Mouse (Mus musculus) right cerebral cortex, postnatal 4 days (tissue): ENCODE results near the gene Nkd2.

ENCODE experiments used
- DNase-seq: peaks from one replicate; pipeline ENCODE4 v3.0.0-alpha.2; 2022

Nkd2 gene

DNA sequence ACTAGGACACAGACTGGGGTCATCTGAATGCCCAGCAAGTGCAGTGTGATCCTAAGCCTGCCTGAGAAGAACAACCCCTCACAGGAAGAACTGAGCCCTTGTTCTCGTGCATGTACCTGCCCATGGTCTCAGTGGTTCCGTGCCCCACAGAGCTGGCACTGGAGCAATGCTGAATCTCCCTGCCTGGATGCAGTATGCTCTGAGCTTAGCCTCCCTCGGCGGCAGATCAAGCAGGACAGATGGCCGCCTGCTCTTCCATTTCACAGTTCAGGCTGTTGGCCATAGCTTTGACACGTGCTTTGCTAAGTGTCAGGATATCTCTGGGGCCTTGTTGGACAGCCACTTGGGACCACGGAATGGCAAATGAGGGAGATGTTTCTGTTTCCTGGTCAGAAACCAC is 33.2 kb downstream of the Nkd2 start:
- DNase-seq = no peak

DNA sequence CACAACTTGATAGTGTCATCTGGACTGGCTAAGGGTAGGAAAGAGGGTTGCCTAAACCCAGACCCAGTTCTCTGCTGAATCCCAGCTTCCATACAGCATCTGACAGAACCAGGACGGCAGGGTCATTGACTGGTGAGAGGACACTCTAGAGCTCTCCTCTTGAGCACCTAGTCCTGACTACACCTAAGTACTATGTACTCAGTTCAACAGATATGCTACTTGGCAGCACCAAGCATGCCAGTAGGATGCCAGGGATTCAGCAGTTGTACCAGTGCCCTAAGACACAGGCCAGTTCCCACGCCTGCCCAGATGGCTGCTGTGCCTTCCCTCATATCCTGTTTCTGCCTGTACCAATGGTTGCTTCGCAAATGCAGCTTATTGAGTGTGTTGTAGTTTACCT is 34.5 kb downstream of the Nkd2 start:
- no peak for DNase-seq

DNA sequence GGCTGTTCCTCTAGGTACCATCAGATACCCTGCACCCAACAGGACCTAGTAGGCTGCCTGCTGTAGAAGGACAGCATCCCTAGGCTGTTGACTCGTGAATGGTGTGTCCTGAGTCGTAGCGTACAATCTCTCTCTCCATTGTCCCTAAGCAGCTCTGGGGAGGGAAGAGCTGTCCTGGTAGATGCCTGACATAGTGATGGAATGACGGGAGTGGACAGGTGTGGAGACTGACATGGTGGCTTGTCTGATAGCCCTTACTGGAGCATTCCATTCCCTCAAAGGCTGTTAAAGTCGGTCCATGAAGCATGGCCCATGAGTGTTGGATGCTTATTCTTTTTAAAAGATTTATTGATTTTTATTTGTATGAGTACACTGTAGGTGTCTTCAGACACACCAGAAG is 42.5 kb downstream of the Nkd2 start:
- no peak for DNase-seq

DNA sequence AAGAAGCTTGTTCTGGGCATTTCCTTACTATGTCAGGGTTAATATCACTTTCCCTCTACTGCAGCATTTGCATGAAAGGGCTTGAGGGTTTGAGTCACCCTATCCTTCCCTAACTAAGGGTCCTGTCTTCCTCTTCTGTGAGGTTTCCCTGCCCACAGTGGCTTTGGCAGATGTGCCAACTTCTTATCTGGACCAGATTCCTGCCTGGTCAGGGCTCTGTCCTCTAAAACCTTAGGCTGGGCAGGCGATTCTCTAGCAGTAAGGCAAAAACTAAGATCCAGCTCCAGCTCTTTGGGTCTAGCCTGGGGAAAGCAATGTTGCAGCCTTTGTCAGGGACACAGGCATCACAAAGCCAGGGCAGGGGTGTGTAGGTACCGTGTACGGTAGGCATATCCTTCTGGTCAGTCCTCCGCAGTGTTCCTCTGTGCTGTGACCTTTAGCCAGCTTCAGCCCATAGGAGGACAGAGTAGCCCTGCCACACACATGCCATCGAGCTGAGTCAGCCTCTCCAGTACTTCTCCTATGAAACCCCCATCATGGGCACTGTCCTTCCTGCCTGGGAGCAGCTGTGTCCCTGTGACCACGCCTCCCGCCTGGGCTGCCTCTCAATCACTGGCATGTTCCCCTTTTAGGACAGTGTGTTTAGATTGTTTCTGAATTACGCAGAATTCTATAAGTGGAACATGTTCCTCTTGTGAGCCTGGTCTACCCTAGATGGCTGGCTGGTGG is 43.8 kb downstream of the Nkd2 start:
- no peak for DNase-seq

DNA sequence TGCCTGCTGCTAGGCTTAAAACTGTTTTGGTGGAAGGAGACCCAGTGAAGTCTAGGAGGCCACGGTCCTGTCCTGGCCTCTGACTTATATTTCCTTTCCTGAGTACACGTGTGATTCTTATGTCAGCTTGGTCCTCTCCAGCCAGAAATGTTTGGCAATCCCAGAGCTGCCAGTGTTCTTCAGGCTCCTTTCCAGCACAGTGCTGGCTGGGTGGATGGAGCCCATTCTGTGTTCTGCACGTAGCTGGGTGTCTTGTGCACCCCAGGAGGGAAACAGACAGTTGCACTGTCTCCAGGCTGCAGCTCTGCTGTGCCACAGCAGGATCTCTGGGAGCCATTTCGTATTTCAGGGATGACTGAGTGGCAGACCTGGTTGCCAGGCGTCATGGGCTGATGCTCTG is 48.3 kb downstream of the Nkd2 start:
- DNase-seq = no peak

DNA sequence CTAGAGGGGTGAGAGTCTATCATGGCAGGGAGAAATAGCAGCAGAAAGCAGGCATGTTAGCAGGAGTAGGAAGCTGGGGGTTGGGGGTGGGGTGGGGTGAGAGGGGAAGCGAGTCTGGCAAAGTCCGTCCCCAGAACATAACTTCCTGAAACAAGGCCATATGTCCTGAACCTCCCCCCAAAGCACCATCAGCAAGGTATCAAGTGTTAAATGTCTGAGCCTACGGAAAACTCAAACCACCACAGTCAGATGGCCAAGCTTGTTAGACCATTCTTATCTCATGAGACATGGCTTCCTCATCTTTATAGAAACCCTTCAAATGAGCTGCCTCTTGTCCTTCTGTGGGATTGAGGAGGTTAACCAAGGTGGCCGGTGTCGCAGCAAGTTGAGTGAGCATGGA is 54.3 kb downstream of the Nkd2 start:
- no peak for DNase-seq

DNA sequence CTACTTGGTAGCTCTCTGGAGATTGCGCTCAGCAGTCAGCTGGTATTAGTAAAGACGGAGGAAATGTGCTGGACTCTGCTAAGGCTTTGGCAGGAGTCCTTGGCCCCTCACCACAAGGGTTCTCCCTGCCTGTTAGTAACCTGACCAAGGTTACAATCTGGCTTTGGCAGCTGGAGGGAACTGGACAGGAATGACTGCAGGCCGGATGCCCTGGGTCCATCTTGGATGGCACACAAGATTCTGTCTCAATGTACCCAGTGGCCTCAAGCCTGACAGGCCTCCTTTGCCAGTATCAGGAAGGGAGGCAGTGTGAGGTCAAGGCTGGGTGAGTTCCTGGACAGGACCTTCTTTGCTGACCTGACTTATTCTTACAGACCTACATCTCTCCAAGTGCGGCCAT is 55.3 kb downstream of the Nkd2 start:
- DNase-seq = no peak

DNA sequence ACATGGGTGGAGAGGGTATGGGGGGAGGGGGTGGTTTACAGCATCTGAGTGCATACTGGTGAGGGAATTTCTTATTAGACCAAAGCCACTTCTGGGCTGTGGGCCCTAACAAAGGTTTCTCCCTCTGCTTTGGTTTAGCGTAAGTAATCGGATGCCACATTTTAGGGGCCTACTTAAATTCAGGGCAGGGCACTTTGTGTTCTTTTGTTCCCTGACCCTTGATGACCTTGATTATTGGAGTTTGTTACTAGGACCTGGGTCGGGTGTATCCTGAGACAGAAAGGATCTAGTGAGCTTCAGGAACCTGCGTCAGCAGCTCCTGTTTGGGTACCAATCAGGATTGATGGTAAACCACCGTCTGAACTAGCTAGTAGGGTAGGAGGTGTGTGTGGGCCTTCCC is 64.9 kb downstream of the Nkd2 start:
- no peak for DNase-seq

DNA sequence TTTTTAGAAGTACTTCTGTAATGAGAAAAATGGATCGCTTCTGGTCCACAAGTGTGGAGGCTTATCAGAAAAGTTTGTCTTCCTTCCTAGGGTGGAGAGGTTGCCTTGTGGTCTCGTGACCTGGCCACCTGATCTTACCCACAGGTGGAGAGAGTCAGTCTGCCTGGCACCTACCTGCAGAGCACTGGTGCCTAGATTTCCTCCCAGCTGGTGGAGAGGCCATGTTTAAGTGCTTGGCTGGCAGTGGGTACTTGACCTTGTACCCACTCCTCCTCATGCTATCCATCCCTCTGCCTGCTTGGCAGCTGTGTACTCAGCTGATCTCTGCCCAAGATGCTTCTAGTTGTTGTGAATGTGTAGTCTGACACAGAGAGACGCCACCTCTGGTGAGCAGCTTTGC is 69.9 kb downstream of the Nkd2 start:
- DNase-seq = no peak

DNA sequence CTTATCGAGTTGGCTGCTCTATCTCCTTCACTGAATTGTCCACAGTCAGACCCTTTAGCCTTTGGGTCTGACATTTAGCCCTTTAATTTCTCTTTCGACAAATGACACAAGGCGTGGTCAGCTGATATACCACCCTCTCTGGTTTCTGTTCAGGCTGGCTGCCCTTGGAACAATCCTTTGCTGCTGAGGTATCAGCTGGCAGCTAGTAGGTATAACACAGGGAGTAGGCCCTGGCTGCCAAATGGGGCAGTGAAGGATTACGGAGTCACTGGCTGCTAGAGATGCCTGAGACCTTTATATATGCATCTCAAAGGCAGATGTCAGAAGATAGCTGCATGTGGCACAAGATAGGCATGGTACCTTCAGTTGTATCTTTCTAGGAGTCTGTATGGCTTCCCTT is 71.6 kb downstream of the Nkd2 start:
- DNase-seq = no peak

DNA sequence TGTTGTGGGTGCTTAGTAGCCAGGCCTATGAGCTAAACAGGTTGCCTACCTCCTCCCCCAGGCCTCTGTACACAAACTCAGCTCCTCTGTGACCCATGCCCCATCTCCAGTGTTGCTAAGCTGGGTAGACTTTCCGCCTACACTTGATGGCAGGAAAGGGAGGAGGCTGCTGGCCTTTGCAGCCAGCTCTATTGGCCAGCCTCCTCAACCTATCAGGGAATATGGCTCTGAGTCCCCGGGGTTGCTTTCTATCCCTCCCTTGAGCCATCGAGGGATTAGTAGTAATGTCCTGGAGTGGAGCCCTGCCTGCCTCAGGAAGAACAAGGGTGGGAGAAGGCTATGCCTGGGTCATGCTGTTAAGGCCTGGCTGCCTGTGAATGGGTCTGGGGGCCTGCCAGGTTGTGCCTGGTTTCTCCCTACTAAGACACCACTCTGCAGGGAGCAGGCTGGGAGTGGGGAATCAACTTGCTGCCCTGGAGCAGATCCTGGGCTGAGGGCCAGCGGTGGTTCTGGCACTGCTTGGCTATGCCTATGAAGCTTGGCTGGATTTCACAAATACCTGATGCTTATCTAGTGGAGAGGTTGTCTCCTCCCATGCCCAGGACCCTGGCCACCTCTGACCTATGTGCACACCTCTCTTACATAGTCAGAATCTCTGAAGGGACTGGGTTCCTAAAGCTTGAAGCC is 73.8 kb downstream of the Nkd2 start:
- peak; percentile 46 for DNase-seq

DNA sequence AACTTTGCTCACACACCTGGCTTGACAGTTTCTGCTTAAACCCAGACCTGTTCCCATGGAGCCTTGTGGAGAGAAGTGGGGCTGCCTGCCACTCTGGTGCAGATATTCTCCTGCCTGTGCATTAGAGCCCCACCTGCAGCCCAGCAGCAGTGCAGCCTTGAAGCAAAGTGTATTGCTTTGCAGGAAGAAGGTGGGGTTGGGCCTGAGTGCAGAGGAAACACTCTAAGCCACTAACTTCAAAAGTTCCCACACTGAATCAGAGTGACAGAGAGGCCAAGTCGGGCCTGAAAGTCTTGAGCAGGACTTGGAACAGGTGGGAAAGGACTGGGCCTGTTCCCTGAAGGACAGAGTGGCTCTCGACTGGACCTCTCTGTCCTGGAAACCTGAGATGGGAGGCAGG is 74.8 kb downstream of the Nkd2 start:
- no peak for DNase-seq

DNA sequence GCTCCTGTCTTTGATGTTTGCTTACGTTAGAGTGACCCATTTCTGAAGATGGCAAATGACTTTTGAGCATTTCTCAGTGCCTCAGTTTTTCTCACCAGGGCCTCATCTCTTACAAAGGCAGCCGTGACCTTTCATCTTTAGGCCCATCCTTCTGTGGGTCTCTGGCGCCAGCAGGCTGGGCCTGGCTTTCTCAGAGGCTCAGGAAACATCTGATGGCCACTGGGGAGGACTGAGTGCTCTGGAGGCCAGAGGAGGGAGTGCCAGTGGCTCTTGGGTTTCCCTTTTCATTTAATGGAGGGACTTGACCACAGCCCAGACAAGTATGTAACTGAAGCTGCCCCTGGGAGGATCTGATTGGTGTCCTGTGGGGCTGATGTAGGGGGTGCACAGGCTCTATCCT is 76.3 kb downstream of the Nkd2 start:
- DNase-seq = no peak

DNA sequence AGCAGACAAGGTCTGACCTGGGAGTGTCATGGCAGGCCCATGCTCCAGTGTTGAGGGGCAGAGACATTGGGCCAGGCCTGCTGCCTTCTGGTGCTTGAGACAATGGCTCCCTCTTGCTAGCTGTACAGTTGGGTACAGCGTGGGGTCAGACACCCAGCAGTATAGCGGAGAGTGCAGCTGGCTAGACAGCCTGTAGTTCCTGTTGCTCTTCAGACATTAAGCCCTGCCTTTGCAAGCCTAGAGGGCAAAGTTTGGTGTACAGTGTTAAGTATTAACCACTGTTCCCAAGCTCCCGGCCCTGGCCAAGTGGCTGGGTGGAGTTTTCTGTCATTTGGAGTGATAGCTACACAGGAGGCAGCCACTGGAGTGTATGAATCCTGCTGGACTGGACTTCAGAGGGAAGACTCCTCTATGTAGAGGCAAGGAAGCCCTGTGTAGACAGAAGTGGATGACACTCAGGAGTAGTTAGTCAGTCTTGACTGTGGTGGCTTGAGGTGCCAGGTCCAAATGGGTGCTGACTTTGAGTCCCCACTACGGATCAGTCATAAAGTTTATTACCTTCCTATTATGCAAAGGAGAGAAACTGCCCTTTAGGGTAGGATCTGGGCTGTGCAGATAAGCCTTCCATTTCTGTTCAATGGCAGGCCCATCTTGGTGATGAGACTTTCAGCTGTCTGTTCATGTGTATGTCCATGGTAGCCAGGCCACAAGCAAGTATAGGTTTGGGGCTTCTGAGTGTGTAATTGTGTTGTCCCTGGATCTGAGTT is 77.3 kb downstream of the Nkd2 start:
- DNase-seq = no peak
